Mouse (Mus musculus): Measurements from ENCODE around the gene Tyw3.

The Tyw3 gene

GRCm38 (mm10) chr3:154565437-154565836 is 31.5 kb downstream of the Tyw3 start:
- DNase-seq (ENCODE audit: low read depth, low spot score): no peak

- no peak for DNase-seq (ENCODE audit: low read depth, low spot score)
These were observed 34.7 kb downstream of the Tyw3 start for GRCm38 (mm10) chr3:154562192-154562591.

GRCm38 (mm10) chr3:154551035-154551411 is 45.9 kb downstream of the Tyw3 start:
- DNase-seq (ENCODE audit: low read depth, low spot score): no peak

GRCm38 (mm10) chr3:154550326-154551034 is 46.4 kb downstream of the Tyw3 start:
- DNase-seq (ENCODE audit: low read depth, low spot score): no peak

- no peak for DNase-seq (ENCODE audit: low read depth, low spot score)
These were observed 48.0 kb downstream of the Tyw3 start for GRCm38 (mm10) chr3:154548868-154549301.

- DNase-seq (ENCODE audit: low read depth, low spot score): no peak
These were observed 49.1 kb downstream of the Tyw3 start for GRCm38 (mm10) chr3:154547549-154548426.

- DNase-seq (ENCODE audit: low read depth, low spot score): no peak
These were observed 50.7 kb downstream of the Tyw3 start for GRCm38 (mm10) chr3:154546234-154546633.

GRCm38 (mm10) chr3:154540086-154540911 is 56.6 kb downstream of the Tyw3 start:
- DNase-seq (ENCODE audit: low read depth, low spot score): no peak

GRCm38 (mm10) chr3:154536134-154536533 is 60.8 kb downstream of the Tyw3 start:
- no peak for DNase-seq (ENCODE audit: low read depth, low spot score)

GRCm38 (mm10) chr3:154533246-154533645 is 63.7 kb downstream of the Tyw3 start:
- no peak for DNase-seq (ENCODE audit: low read depth, low spot score)

- DNase-seq (ENCODE audit: low read depth, low spot score): no peak
These were observed 67.9 kb downstream of the Tyw3 start for GRCm38 (mm10) chr3:154528973-154529372.

GRCm38 (mm10) chr3:154526610-154527009 is 70.3 kb downstream of the Tyw3 start:
- no peak for DNase-seq (ENCODE audit: low read depth, low spot score)

Data from CD4-positive, CD25-positive, alpha-beta regulatory T cell, adult 2 months (primary cell).